Mouse (Mus musculus) retina, postnatal 1 day (tissue): ENCODE measurements around the gene Dido1.

Experiments used
- DNase-seq: peaks from one replicate; pipeline ENCODE4 v3.0.0-alpha.2; 2012

Gene Dido1

DNA sequence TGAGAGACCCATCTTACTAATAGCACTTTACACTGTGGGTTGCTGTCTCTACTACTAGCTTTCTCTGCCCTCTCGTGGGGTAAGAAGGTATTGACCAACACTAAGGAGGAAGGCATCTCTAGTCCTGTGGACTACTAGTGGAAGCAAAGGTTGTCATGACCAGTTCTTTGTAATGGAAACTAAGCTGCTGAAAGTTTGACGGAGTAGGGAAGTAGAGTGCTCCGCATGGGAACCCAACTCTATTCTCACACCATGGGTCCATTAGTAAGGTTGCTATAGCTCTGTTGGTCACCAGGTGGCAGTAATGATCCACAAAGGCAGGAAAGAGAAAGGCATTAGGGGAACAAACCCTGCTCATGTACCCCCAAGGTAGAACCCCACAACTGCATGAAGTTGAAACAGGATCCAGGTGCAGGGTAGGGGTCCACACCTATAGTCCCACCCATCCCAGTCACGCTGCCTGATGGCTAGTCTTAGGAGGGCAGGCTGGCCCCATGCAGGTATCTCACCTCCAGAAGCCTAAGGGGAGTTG, 31.1 kb downstream of the Dido1 start:
- peak; percentile 79 for DNase-seq

- DNase-seq: no peak
These were observed 33.1 kb downstream of the Dido1 start for GRCm38 (mm10) chr2:180676706-180677105.

DNA sequence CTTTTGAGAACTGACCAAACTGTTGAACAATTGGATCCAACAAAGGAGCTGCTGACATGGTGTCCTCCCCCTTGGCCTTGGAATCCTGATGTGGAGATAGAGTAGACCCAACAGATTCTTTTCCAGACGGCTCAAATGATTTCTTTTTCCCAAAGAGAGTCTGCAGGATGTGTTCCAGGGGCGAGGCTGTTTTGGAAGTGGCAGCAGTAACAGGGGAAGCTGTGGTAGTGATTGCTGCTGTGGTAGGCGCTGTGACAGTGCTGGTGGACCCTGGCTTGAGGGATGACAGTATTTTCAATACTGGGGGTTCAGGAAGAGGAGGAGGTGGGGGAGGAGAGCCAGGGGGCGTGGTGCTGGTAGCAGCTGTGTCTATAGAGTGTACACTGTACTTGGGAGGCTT, 47.8 kb downstream of the Dido1 start:
- no peak for DNase-seq

DNA sequence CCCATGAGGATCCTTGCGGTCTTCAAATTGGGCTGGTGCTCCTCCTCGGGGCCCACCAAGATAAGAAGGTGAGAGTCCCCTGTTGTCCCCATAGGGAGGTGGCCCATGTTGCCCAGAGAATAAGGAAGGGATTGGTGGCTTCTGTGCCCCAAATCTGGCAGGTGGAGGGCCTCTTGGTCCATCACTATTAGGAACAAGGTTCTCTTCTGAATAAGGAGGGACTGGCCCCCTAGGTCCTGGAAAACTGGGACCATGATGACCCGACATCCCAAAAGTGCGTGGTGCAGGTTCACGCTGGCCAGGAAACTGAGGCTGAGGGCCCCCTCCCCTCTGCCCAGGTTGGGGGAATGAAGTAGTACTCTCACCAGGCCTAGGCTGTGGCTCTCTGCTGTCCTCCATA, 49.3 kb downstream of the Dido1 start:
- DNase-seq: no peak

DNA sequence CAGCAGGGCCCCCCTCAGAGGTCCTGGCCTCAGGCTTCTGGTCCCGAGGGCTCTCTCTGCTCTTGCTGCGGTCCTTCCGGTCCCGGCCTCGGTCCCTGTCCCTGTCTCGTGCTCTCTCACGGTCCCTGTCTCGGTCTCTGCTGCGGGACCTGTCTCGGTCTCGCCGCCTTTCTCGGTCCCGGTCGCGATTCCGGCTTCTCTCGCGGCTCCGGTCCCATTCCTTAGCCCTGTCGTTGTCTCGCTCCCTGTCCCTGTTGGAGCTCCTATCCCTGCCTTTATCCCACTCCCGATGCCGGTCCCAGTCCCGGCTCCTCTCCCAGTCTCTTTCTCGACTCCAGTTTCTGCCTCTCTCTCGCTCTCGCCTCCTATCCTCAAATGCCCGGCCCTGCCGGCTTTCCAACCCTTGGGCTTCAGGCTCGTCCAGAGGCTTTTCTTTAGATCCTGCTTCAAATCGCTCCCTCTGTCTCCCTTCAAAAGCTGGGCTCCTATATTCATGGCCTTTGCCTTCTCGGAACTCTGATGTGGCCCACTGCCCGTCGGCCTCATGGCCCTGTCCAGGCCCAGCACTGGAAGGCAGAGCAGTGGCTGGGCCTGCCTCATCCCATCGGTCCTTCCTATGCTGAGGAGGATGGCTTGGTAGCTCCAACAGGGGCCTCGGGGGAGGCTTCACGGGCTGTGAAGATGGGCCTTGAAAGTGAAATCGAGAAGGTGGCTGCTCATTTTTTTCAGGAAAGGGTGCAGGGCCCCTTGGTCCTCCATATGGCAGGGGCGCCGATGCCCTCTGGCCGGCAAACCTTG, 50.2 kb downstream of the Dido1 start:
- no peak for DNase-seq

GRCm38 (mm10) chr2:180658381-180658780, 51.4 kb downstream of the Dido1 start:
- DNase-seq: no peak

- peak; percentile 85 for DNase-seq
These were observed 52.3 kb downstream of the Dido1 start for GRCm38 (mm10) chr2:180657394-180658013.

DNA sequence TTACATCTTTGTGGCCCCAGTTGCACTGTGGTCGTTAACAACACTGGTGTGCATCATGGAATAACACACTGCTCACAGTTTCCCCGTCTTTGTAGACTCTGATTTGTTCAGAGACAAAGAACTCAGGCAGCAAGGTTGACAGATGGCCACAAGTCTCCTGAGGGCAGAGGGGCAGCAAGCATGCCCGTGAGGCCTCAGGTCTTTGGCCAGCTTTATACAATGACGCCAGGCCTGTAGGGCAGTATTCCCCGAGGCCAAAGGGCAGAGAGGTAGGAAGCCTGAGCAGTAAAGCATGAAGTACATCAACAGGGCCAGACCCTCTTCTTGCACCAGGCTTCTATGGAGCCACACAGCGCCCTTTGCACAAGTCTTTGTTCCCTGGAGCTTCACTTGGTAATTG, 54.6 kb downstream of the Dido1 start:
- DNase-seq: no peak

DNA sequence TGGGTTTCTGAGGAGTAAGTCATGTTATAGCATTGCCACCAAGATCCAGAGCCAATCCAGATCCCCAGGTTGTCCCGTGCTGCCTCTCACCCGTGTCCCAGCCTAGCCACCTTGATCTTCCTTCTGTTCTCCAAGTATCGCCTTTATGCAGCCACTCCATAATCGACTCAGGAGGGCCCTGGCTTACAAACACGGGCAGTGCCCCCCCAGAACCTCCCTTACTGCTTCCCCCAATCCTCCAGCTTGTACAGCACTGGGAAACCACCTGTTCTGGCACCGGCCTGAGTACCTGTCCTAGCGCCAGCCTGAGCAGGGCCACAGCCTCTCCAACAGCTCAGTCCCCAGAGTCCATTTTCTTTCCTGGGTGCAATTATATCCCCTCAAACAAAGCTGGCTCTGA, 55.1 kb downstream of the Dido1 start:
- DNase-seq: no peak

GRCm38 (mm10) chr2:180646841-180647240, 63.0 kb downstream of the Dido1 start:
- DNase-seq: no peak

DNA sequence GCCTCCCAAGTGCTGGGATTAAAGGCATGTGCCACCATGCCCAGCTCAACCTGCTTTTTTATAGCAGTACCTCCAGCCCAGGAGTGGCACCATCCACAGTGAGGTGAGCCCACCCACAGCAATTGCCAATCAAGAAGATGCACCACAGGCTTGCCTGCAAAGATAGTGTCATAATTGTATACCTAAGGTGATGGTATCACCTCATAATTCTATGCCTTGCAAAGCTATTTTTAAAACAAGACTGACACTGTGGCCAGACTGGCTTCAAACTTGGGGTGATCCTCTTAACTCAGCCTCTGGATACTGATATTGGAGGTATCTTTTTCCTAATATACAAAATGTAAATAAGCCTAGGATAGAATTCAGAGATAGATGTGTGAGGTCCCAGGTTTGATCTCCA, 66.2 kb downstream of the Dido1 start:
- no peak for DNase-seq

DNA sequence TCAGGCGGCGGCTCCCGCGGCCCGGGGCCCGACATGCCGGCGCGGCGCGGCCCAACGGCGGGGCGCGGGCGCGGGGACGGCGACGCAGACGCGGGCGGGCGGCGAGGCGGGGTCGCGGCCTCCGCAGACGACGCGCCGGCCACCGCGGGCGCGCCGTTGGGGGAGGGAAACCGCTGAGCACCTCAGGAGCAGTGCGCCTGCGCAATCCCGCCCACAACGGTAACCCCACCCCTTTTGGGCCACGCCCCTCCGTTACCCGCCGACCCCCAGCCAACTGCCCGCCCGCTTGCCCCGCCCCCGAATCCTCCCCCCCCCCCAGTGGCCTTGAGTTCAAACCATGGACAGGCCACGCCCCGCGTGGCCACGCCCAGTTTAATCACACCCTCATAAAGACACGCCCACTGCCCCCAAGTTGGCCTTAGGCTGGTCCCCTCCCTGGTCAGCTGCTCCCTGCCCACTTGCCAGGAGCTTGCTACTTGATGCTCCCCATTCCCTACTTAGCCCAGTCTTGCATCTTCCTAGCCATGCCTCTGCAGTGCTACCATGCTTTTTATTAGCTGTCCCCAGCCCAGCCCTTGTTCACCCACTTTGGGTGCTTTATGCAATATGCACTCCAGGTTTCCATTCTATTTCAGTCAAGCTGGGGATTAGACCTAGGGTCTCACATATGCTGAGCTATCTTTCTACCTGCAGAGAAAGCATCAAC, 67.1 kb downstream of the Dido1 start, which contains the start of gene Tcfl5:
Gene Tcfl5 (minus strand): TSS at position 154 of the 706 bp plus-strand sequence.
- peak; percentile 26 for DNase-seq

GRCm38 (mm10) chr2:180641576-180642554, 67.9 kb downstream of the Dido1 start:
- peak; percentile 30 for DNase-seq

DNA sequence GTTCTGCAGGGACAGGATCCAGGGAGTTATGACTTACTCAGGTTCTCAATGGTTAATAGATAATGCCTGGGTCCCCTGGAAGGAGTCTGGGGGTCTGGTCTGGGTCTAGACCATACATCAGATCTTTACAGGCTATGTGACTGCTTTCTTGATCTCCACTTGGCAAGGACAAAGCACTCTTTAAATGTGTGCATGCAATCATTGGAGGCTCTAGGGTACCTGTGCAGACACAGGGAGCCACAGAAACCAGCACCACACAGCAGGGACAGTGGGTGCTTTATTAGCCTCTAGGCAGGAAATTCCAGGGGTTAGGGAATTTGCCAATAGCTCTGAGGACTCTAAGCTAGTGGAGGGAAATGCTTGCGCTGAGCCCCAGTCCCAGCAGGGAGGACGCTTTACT, 97.9 kb downstream of the Dido1 start:
- no peak for DNase-seq

- DNase-seq: no peak
These were observed 99.5 kb downstream of the Dido1 start for GRCm38 (mm10) chr2:180610283-180610682.
